16 mouse cellular contexts compared by ENCODE assay signal in genomic region chr14:46145584-46145983, GRCm38 (mm10).
DNase-seq lines count a peak whose midpoint lies in the region; ATAC-seq and TF ChIP-seq lines count a peak whose summit lies in the region.
"Had no signal": no experiment of that assay in that cellular context is flagged by ENCODE, and none has a peak within 500 bp of the region (broad histone marks: within the 10 kb centered on the region; RNA-seq: fewer than 3 reads in every experiment).

No protein-coding gene starts in this region.

- H3K4me2 ChIP-seq in hindbrain, embryonic 13.5 days = 0 out of 2 replicates have a peak overlapping the region, but pooled peaks have one; percentile 1
- no peak overlapping the region for H3K4me2 ChIP-seq in hindbrain, embryonic 11.5 days (replicated peaks; ENCODE audit: low read depth, low read length)
- no peak overlapping the region for H3K4me2 ChIP-seq in midbrain, embryonic 11.5 days
- H3K4me2 ChIP-seq in hindbrain, postnatal 0 days (ENCODE audit: low read depth, low read length) = peak overlapping the region; percentile 33
- H3K4me2 ChIP-seq: embryonic facial prominence, embryonic 12.5 days; neural tube, embryonic 13.5 days had no signal

- no peak overlapping the region for H3K27ac ChIP-seq in hindbrain, embryonic 13.5 days
- no peak overlapping the region for H3K27ac ChIP-seq in hindbrain, embryonic 11.5 days (ENCODE audit: low read depth, low read length)
- no peak overlapping the region for H3K27ac ChIP-seq in midbrain, embryonic 11.5 days (ENCODE audit: low read depth, low read length)
- no peak overlapping the region for H3K27ac ChIP-seq in midbrain, embryonic 10.5 days (replicated peaks)
- H3K27ac ChIP-seq in hindbrain, postnatal 0 days = no peak overlapping the region
- H3K27ac ChIP-seq: embryonic facial prominence, embryonic 12.5 days; heart, embryonic 10.5 days; neural tube, embryonic 13.5 days had no signal

- no peak for TF ChIP-seq CTCF in brain, embryonic 14.5 days (IDR thresholded peaks at IDR 0.05; ENCODE audit: borderline replicate concordance, extremely low read depth, insufficient read depth, insufficient read length)
- no peak for TF ChIP-seq CTCF in hindbrain, postnatal 0 days (IDR thresholded peaks at IDR 0.05; ENCODE audit: low read depth)

- peak; percentile 21; the same call in 1 of the 2 replicates for ATAC-seq in hindbrain, embryonic 13.5 days (ENCODE audit: low FRiP score)
- ATAC-seq in hindbrain, embryonic 11.5 days (ENCODE audit: low FRiP score) = no peak
- ATAC-seq in midbrain, embryonic 11.5 days (ENCODE audit: low FRiP score) = no peak
- ATAC-seq in hindbrain, postnatal 0 days = no peak
- ATAC-seq: lung, postnatal 0 days had no signal

- peaks cover 13% of the 10 kb centered on the region for H3K4me1 ChIP-seq in hindbrain, embryonic 13.5 days (replicated peaks)
- no peaks in the 10 kb centered on the region for H3K4me1 ChIP-seq in hindbrain, embryonic 11.5 days (replicated peaks; ENCODE audit: control insufficient read depth, insufficient read depth, low read length)
- no peaks in the 10 kb centered on the region for H3K4me1 ChIP-seq in midbrain, embryonic 11.5 days (ENCODE audit: control insufficient read depth, insufficient read depth, low read length)
- H3K4me1 ChIP-seq in midbrain, embryonic 10.5 days = peaks cover 11% of the 10 kb centered on the region
- H3K4me1 ChIP-seq in hindbrain, postnatal 0 days (ENCODE audit: insufficient read depth, low read length) = no peaks in the 10 kb centered on the region

- H3K4me3 ChIP-seq in hindbrain, embryonic 13.5 days = no peak overlapping the region
- H3K4me3 ChIP-seq in hindbrain, embryonic 11.5 days (ENCODE audit: low read depth, low read length) = no peak overlapping the region
- no peak overlapping the region for H3K4me3 ChIP-seq in midbrain, embryonic 11.5 days (ENCODE audit: low read depth, low read length)
- H3K4me3 ChIP-seq in midbrain, embryonic 10.5 days = no peak overlapping the region
- no peak overlapping the region for H3K4me3 ChIP-seq in hindbrain, postnatal 0 days (ENCODE audit: low read length)
- H3K4me3 ChIP-seq: embryonic facial prominence, embryonic 12.5 days; heart, embryonic 10.5 days; neural tube, embryonic 13.5 days had no signal

- 22% methylated on average over 7 of the region's 7 CpGs for WGBS in hindbrain, embryonic 13.5 days
- WGBS in hindbrain, embryonic 11.5 days = 43% methylated on average over 7 of the region's 7 CpGs
- WGBS in midbrain, embryonic 11.5 days = 67% methylated on average over 7 of the region's 7 CpGs
- WGBS in midbrain, embryonic 10.5 days = 69% methylated on average over 7 of the region's 7 CpGs
- 21% methylated on average over 7 of the region's 7 CpGs for WGBS in hindbrain, postnatal 0 days

- no peaks in the 10 kb centered on the region for H3K36me3 ChIP-seq in hindbrain, embryonic 13.5 days
- H3K36me3 ChIP-seq in hindbrain, embryonic 11.5 days (ENCODE audit: control insufficient read depth, insufficient read depth, low read length) = no peaks in the 10 kb centered on the region
- H3K36me3 ChIP-seq in midbrain, embryonic 11.5 days (ENCODE audit: control insufficient read depth, insufficient read depth, low read length) = no peaks in the 10 kb centered on the region
- no peaks in the 10 kb centered on the region for H3K36me3 ChIP-seq in midbrain, embryonic 10.5 days
- H3K36me3 ChIP-seq in hindbrain, postnatal 0 days (ENCODE audit: insufficient read depth, low read length) = no peaks in the 10 kb centered on the region
- H3K36me3 ChIP-seq: embryonic facial prominence, embryonic 12.5 days; heart, embryonic 10.5 days; neural tube, embryonic 13.5 days had no signal

- no peak for DNase-seq in hindbrain, embryonic 11.5 days (ENCODE audit: low spot score)
- peak; percentile 82 for DNase-seq in midbrain, embryonic 11.5 days (ENCODE audit: low spot score, missing footprints)
- no peak for DNase-seq in midbrain, embryonic 10.5 days (ENCODE audit: low spot score)
- DNase-seq in brain, embryonic 14.5 days (ENCODE audit: low read depth) = peak; percentile 53
- DNase-seq in hindbrain, postnatal 0 days (ENCODE audit: low spot score) = no peak
- DNase-seq in heart, adult 9 months (ENCODE audit: low spot score in 2 of 2) = no peak
- no peak for DNase-seq in adrenal gland, postnatal 14 days
- DNase-seq: cerebellum, adult 9-11 months; kidney, adult 11 months; liver; thymus, postnatal 36 days had no signal

- H3K9ac ChIP-seq in hindbrain, embryonic 13.5 days = no peak overlapping the region
- no peak overlapping the region for H3K9ac ChIP-seq in hindbrain, embryonic 11.5 days (ENCODE audit: low read depth, low read length)
- no peak overlapping the region for H3K9ac ChIP-seq in midbrain, embryonic 11.5 days (ENCODE audit: low read length)
- no peak overlapping the region for H3K9ac ChIP-seq in hindbrain, postnatal 0 days (replicated peaks; ENCODE audit: low read length)
- H3K9ac ChIP-seq: embryonic facial prominence, embryonic 12.5 days; neural tube, embryonic 13.5 days had no signal

- no peak for TF ChIP-seq POLR2A in brain, embryonic 14.5 days (IDR thresholded peaks at IDR 0.05; ENCODE audit: borderline replicate concordance, extremely low read depth, insufficient read depth, insufficient read length, poor library complexity, severe bottlenecking)

- H3K27me3 ChIP-seq in hindbrain, embryonic 13.5 days = no peaks in the 10 kb centered on the region
- H3K27me3 ChIP-seq in hindbrain, embryonic 11.5 days (ENCODE audit: control insufficient read depth, insufficient read depth, low read length) = no peaks in the 10 kb centered on the region
- no peaks in the 10 kb centered on the region for H3K27me3 ChIP-seq in midbrain, embryonic 11.5 days (ENCODE audit: control insufficient read depth, insufficient read depth, low read length)
- no peaks in the 10 kb centered on the region for H3K27me3 ChIP-seq in midbrain, embryonic 10.5 days (ENCODE audit: low read depth, poor library complexity, severe bottlenecking)
- H3K27me3 ChIP-seq in hindbrain, postnatal 0 days (ENCODE audit: insufficient read depth, low read length) = no peaks in the 10 kb centered on the region
- H3K27me3 ChIP-seq: embryonic facial prominence, embryonic 12.5 days; neural tube, embryonic 13.5 days had no signal

- H3K9me3 ChIP-seq in hindbrain, embryonic 13.5 days = no peaks in the 10 kb centered on the region
- no peaks in the 10 kb centered on the region for H3K9me3 ChIP-seq in hindbrain, embryonic 11.5 days (ENCODE audit: control insufficient read depth, low read length)
- no peaks in the 10 kb centered on the region for H3K9me3 ChIP-seq in midbrain, embryonic 11.5 days (ENCODE audit: control insufficient read depth, low read length)
- H3K9me3 ChIP-seq in midbrain, embryonic 10.5 days (replicated peaks) = no peaks in the 10 kb centered on the region
- no peaks in the 10 kb centered on the region for H3K9me3 ChIP-seq in hindbrain, postnatal 0 days (ENCODE audit: low read length)
- H3K9me3 ChIP-seq: embryonic facial prominence, embryonic 12.5 days; heart, embryonic 10.5 days; neural tube, embryonic 13.5 days had no signal

Comparison
In these comparisons a context has a peak if more than half of its experiments do, and no peak if none do; other contexts are left out.
1. H3K4me2 ChIP-seq: peak in hindbrain, embryonic 13.5 days (single experiment) and hindbrain, postnatal 0 days (single experiment); none in hindbrain, embryonic 11.5 days (single experiment) and midbrain, embryonic 11.5 days (single experiment).
2. DNase-seq: peak in midbrain, embryonic 11.5 days (single experiment) and brain, embryonic 14.5 days (single experiment); none in hindbrain, embryonic 11.5 days (single experiment), midbrain, embryonic 10.5 days (single experiment), hindbrain, postnatal 0 days (single experiment), heart, adult 9 months (0 of 2) and adrenal gland, postnatal 14 days (single experiment).